Mouse (Mus musculus) forebrain, embryonic 11.5 days (tissue): Measurements from ENCODE around the gene Emilin2. TPM values are rescaled to one million over a fixed set of nuclear protein-coding genes. Genes with fewer than 3 reads are reported as not detected.

Source experiments
- ATAC-seq: fragments of 200-750 bp; cut with Nextera tagmentation; replicated peaks from 2 replicates; pipeline ENCODE4 v1.8.0; 2017; ENCODE audit warnings: moderate TSS enrichment; ENCODE audit not compliant: low FRiP score
- DNase-seq: peaks from one replicate; pipeline ENCODE4 v3.0.0-alpha.2; 2017; ENCODE audit warnings: low spot score
- H3K27ac ChIP-seq: fragments of 300-500 bp; sonication (generic); 2 replicates; pipeline ENCODE4 v1.5.1; 2014; ENCODE audit warnings: low read depth, low read length
- H3K27me3 ChIP-seq: fragments of 300-500 bp; sonication (generic); 2 replicates; pipeline ENCODE4 v1.6.1; 2014; ENCODE audit warnings: mild to moderate bottlenecking, low read length, mixed read lengths; ENCODE audit not compliant: control insufficient read depth, insufficient read depth
- H3K36me3 ChIP-seq: fragments of 300-500 bp; sonication (generic); 2 replicates; pipeline ENCODE4 v1.6.1; 2014; ENCODE audit warnings: mild to moderate bottlenecking, low read length, moderate library complexity, mixed read lengths; ENCODE audit not compliant: control insufficient read depth, insufficient read depth
- H3K4me1 ChIP-seq: fragments of 300-500 bp; sonication (generic); replicated peaks from 2 replicates; pipeline ENCODE4 v1.6.1; 2014; ENCODE audit warnings: low read length, mixed read lengths; ENCODE audit not compliant: control insufficient read depth, insufficient read depth
- H3K4me2 ChIP-seq: fragments of 300-500 bp; sonication (generic); 2 replicates; pipeline ENCODE4 v1.6.1; 2014; ENCODE audit warnings: low read depth, mild to moderate bottlenecking, low read length, moderate library complexity, mixed read lengths; ENCODE audit not compliant: severe bottlenecking
- H3K4me3 ChIP-seq: fragments of 300-500 bp; sonication (generic); 2 replicates; pipeline ENCODE4 v1.5.1; 2014; ENCODE audit warnings: low read depth, low read length
- H3K9ac ChIP-seq: fragments of 300-500 bp; sonication (generic); 2 replicates; pipeline ENCODE4 v1.6.1; 2014; ENCODE audit warnings: low read length
- H3K9me3 ChIP-seq: fragments of 300-500 bp; sonication (generic); 2 replicates; pipeline ENCODE4 v1.6.1; 2016; ENCODE audit warnings: low read length, mixed read lengths; ENCODE audit not compliant: control insufficient read depth
- WGBS: fragments of 180-500 bp; shearing (Covaris S2); extraction: QIAGEN DNeasy Blood & Tissue Kit; methylation state at CpG from one replicate; pipeline ENCODE4 v1.1.7; 2014; 5-methylcytosine and 5-hydroxymethylcytosine counted together
- polyA plus RNA-seq: library from polyadenylated mRNA; unstranded; fragments of >200 nt; fragmentation: Nextera tagmentation; extraction: Ambion mirVana; gene quantifications from 2 replicates; pipeline ENCODE4 v1.2.1, GENCODE M21; 2014

Gene Emilin2
- polyA plus RNA-seq, 1 experiment from 2014 or later, result 10.3 TPM

DNA sequence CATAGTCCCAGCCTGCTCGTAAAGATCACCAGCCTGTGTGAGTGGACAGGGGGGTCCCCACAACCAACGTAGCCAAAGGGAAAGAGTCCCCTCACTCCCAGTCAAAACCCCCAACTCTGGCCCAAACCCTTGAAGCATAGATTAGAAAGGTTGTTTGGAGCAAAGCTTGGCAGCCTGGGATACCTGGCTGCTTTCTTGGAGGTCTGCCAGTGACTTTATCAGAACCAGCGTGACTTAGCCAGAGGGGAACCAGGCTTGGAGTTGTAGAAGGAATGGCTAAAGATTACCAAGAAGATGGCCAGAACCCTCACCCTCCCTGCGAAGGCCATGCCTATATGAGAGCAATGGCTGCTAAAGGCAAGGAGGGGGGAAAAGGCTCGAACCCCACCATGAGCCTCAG, 57.7 kb downstream of the Emilin2 start:
- Histone ChIP-seq H3K9me3 (no peaks in the 10 kb centered on the region), H3K36me3 (no peaks in the 10 kb centered on the region), H3K9ac (no peak overlapping the region), H3K4me3 (no peak overlapping the region), H3K27ac (no peak overlapping the region), H3K27me3 (no peaks in the 10 kb centered on the region), H3K4me1 (0 out of 2 replicates have a peak, but pooled peaks cover 2% of the 10 kb centered on the region), H3K4me2 (no peak overlapping the region)
- ATAC-seq (no peak), DNase-seq (no peak)
- WGBS, result 93% methylated on average over 5 of the region's 5 CpGs

DNA sequence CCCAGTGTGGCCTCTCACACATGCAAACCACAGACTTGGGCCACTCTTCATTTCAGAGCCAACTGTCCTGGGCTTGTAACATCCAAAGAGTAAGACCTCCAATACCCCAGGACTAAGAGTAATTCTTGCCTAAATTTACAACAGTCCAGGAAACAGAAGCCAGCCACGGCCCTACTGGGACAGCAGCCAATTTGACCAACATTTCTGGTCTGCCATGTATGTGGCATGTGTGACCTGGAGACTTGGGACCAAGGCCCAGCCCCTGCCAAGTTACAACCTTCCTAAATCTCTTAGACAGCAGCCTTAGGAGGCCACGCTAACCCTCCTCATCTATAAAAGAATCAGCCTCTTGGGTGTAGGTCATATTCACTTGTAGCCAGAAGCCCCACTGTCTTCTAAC, 58.4 kb downstream of the Emilin2 start:
- 94% methylated on average over 2 of the region's 2 CpGs for WGBS
- no peak overlapping the region for H3K27ac ChIP-seq
- no peaks in the 10 kb centered on the region for H3K9me3 ChIP-seq
- H3K27me3 ChIP-seq, result no peaks in the 10 kb centered on the region
- 0 out of 2 replicates have a peak, but pooled peaks cover 2% of the 10 kb centered on the region for H3K4me1 ChIP-seq
- no peak for DNase-seq
- H3K9ac ChIP-seq, result no peak overlapping the region
- no peaks in the 10 kb centered on the region for H3K36me3 ChIP-seq
- H3K4me3 ChIP-seq, result no peak overlapping the region
- no peak for ATAC-seq
- H3K4me2 ChIP-seq, result no peak overlapping the region

DNA sequence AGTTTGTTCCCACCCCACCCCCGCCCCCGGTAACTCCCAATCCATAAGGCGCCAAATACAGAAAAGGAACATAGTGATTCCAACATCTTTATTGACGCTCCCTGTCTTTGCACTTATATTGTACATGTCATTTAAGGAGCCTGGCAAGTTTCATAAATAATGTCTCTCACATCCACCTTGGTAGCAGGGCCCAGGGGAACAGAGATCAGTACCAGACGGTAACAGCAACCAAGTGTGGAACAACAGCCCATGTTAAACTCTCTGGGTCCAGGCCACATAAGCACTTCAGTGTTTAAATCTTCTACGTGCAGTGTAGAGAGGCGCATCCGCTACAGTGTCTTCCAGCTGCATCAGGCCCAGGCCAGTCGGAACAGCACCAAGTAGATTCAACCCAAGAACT, 59.7 kb downstream of the Emilin2 start:
- H3K36me3 ChIP-seq, result no peaks in the 10 kb centered on the region; the same call in 1 of the 2 replicates
- H3K4me2 ChIP-seq, result no peak overlapping the region
- H3K27ac ChIP-seq, result no peak overlapping the region
- 0 out of 2 replicates have a peak, but pooled peaks cover 2% of the 10 kb centered on the region for H3K4me1 ChIP-seq
- H3K9ac ChIP-seq, result no peak overlapping the region
- ATAC-seq (no peak), DNase-seq (no peak)
- WGBS, result 91% methylated on average over 9 of the region's 9 CpGs
- no peaks in the 10 kb centered on the region for H3K27me3 ChIP-seq
- H3K4me3 ChIP-seq, result no peak overlapping the region
- no peaks in the 10 kb centered on the region for H3K9me3 ChIP-seq

DNA sequence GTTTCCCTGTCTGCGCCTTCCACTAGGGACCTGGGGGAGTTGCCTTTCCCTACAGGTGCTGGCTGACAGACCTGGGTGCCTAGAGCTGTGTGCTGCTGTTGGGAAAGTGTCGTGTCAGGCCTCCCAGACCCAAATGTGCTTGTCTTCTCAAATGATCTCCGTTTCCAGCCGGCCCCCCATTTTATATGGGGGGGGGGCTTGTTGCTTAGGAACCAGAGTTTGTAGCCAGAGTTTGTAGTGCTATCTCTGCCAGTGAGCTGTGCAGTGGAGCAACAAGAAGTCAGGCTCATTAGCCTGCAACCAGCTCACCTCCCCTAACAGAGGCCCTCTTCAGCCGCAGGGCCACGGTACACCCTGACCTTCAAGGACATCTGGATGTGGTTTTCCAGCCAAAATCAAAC, 60.2 kb downstream of the Emilin2 start:
- no peak overlapping the region for H3K4me2 ChIP-seq
- H3K4me1 ChIP-seq, result 0 out of 2 replicates have a peak, but pooled peaks cover 2% of the 10 kb centered on the region
- no peak for DNase-seq
- H3K9ac ChIP-seq, result no peak overlapping the region
- no peak overlapping the region for H3K27ac ChIP-seq
- ATAC-seq, result no peak
- H3K27me3 ChIP-seq, result no peaks in the 10 kb centered on the region
- H3K36me3 ChIP-seq, result no peaks in the 10 kb centered on the region; the same call in 1 of the 2 replicates
- H3K9me3 ChIP-seq, result no peaks in the 10 kb centered on the region
- WGBS, result 67% methylated on average over 6 of the region's 6 CpGs
- H3K4me3 ChIP-seq, result no peak overlapping the region

DNA sequence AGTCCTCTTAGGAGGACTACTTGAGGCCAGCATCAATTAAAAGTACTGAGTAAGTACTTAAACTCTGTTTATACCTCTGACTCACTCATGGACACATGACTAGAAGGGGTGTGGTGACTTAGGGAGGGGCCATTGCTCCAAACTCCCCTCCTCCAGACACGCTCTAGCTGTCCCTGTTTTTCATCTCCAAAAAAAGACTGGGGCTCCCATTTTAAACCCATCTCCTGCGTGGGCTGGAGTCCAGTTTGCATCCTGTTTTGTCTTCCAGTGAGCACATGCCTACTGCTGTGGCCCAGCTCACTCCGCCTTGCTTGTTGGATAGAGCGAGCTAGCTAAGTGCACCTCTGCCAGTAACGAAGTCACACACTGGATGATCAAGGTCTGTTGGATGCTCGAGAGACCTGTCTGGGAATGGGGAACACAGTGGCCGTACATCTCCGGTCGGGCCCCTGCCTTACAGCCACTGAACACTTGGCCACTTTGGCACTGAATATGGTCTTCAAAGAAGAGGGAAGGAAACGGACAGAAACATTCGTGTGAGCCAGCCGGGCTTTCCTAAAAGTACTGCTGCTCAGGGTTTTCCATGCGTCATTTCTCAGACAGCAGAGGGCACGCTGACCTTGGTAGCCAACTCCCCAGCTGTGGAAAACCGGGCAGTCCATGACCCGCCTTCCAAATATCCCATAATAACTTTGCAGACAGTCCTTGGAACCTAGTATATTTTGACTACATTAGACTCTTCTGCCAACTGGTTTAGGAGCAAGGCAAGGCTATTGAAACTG, 60.8 kb downstream of the Emilin2 start:
- Histone ChIP-seq H3K4me1 (0 out of 2 replicates have a peak, but pooled peaks cover 2% of the 10 kb centered on the region), H3K4me3 (no peak overlapping the region), H3K36me3 (no peaks in the 10 kb centered on the region; the same call in 1 of the 2 replicates), H3K27me3 (no peaks in the 10 kb centered on the region), H3K27ac (no peak overlapping the region), H3K4me2 (no peak overlapping the region), H3K9me3 (no peaks in the 10 kb centered on the region), H3K9ac (no peak overlapping the region)
- DNase-seq, result no peak
- 94% methylated on average over 16 of the region's 16 CpGs for WGBS
- no peak for ATAC-seq

DNA sequence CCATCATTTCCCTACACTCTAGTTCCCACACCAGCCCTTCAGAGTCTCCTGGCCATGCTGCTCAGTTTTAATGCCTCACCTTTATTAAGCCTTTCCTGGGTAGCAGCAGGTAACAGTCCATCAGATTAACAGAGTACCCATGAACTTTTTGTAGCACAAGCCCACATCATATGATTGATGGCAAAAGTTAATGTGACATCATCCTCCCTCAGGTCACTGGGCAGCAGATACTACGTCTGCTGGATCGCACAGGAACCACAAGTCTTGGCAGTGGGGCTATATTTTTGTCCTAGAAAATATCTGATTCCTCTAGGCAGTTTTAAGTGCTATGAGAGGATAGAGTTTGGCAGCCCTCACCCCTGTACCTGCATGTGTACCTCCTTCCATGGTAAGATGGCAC, 61.7 kb downstream of the Emilin2 start:
- WGBS, result 97% methylated on average over 2 of the region's 2 CpGs
- H3K4me3 ChIP-seq, result no peak overlapping the region

DNA sequence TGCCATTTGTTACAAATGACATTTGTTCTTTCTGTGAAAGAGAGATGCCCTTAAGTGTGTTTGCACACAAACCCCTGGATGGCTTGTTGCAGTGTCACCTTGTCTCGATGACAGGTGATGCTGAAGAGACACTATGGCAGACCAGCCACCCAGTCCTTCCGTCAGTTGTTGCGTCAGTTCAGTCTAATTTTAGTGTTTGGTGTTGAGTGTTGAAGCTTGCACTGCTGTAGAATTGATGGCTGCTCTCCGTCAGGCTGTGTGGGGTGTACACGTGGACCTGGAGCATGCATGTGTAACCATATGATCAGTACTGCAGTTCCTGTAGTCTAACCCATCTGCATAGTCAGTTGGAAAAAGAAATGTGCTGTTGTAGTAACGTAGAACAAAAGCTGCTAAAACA, 62.8 kb downstream of the Emilin2 start:
- no peaks in the 10 kb centered on the region for H3K9me3 ChIP-seq
- no peaks in the 10 kb centered on the region for H3K27me3 ChIP-seq
- H3K36me3 ChIP-seq, result no peaks in the 10 kb centered on the region; the same call in 1 of the 2 replicates
- no peak overlapping the region for H3K9ac ChIP-seq
- H3K4me3 ChIP-seq, result no peak overlapping the region
- no peak overlapping the region for H3K4me2 ChIP-seq
- no peak overlapping the region for H3K27ac ChIP-seq
- ATAC-seq (no peak), DNase-seq (no peak)
- WGBS, result 85% methylated on average over 6 of the region's 6 CpGs
- H3K4me1 ChIP-seq, result 0 out of 2 replicates have a peak, but pooled peaks cover 2% of the 10 kb centered on the region

More for the DNA sequence above, 61.7 kb downstream of the Emilin2 start:
- Histone ChIP-seq H3K27ac (no peak overlapping the region), H3K4me1 (0 out of 2 replicates have a peak, but pooled peaks cover 2% of the 10 kb centered on the region), H3K9ac (no peak overlapping the region), H3K9me3 (no peaks in the 10 kb centered on the region), H3K36me3 (no peaks in the 10 kb centered on the region; the same call in 1 of the 2 replicates), H3K27me3 (no peaks in the 10 kb centered on the region), H3K4me2 (no peak overlapping the region)
- no peak for ATAC-seq
- DNase-seq, result no peak

DNA sequence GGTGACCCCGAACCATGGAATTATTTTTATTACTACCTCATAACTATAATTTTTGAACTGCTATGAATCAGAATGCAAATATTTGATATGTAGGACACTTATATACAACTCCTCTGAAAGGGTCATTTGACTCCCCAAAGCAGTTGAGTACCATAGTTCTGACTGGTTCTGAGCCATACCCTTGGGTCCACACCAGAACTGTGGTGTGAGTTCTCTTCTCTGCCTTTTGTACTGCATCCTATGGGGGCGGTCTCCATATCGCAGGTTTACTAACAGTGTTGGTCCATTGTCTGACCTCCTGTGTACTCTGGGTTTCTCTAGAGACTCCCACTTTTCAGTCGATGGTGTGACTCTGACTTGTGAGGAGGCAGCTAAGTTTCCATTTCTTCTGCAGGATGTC, 65.8 kb downstream of the Emilin2 start:
- Histone ChIP-seq H3K9ac (no peak overlapping the region), H3K4me3 (no peak overlapping the region), H3K4me2 (no peak overlapping the region), H3K4me1 (no peaks in the 10 kb centered on the region), H3K9me3 (no peaks in the 10 kb centered on the region), H3K27ac (no peak overlapping the region), H3K36me3 (peaks cover 3% of the 10 kb centered on the region; the same call in 1 of the 2 replicates), H3K27me3 (no peaks in the 10 kb centered on the region)
- DNase-seq, result no peak
- WGBS, result 95% methylated on average over 4 of the region's 4 CpGs
- ATAC-seq, result no peak

DNA sequence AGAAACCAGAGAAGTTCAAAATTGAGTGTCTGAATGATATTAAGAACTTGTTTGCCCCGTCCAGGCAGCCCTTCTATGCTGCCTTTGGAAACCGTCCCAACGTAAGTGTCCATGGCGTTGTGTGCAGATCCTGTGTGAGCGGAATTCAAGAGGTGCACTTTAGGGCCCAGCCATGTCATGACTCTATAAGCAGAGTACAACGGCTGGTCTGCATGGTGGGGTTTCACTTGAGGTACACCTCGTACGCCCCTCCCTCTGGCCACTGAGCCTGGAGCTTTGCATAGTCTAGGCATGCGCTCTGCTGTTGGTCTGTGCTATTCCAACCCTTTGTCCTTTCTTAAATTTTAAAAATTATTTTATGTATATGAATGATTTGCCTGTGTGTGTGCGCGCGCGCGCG, 66.6 kb downstream of the Emilin2 start:
- Histone ChIP-seq H3K27me3 (no peaks in the 10 kb centered on the region), H3K9me3 (no peaks in the 10 kb centered on the region), H3K27ac (no peak overlapping the region), H3K36me3 (peaks cover 3% of the 10 kb centered on the region; the same call in 1 of the 2 replicates), H3K9ac (no peak overlapping the region), H3K4me3 (no peak overlapping the region), H3K4me2 (no peak overlapping the region), H3K4me1 (no peaks in the 10 kb centered on the region)
- over 99% methylated on average over 15 of the region's 15 CpGs for WGBS
- no peak for DNase-seq
- ATAC-seq, result no peak
